Mouse (Mus musculus) gastrocnemius, postnatal 36 days (tissue): ENCODE measurements around the gene Iba57. TPM values are rescaled to one million over a fixed set of nuclear protein-coding genes. Genes with fewer than 3 reads are reported as not detected.
"Not testable (repeated sequence)": the region's sequence is repeated elsewhere in the genome, so short reads cannot be mapped to it uniquely, and the experiment has no call there.

Experiments used
- DNase-seq, 2 experiments: peaks; one replicate each; pipeline ENCODE4 v3.0.0; 2022
- intact Hi-C: fragments of 180-260 bp; cut with DNase I; formaldehyde crosslinking; loops from one replicate; pipeline ENCODE4 v1.15.1; 2025
- long read RNA-seq, 2 experiments: library from polyadenylated mRNA; stranded (forward); transcript quantifications; one replicate each; pipeline ENCODE4 v2.0.0; 2021
- total RNA-seq, 2 experiments: library from RNA; stranded (reverse); gene quantifications; 2 replicates each; pipeline ENCODE4 v1.2.3; 2021

The Iba57 gene
- 10 to 100 TPM in 1 of 2 experiments, 1 to 10 TPM in 1; 7.4 to 10.4 TPM for total RNA-seq
- long read RNA-seq, experiment 1, partial matches to known transcripts = 0 of 2 reads
- long read RNA-seq, experiment 1, other reads (novel, unspliced or antisense) = 2 of 2 reads
- long read RNA-seq, experiment 2, partial matches to known transcripts = 2 of 7 reads
- long read RNA-seq, experiment 2, other reads (novel, unspliced or antisense) = 5 of 7 reads

DNA sequence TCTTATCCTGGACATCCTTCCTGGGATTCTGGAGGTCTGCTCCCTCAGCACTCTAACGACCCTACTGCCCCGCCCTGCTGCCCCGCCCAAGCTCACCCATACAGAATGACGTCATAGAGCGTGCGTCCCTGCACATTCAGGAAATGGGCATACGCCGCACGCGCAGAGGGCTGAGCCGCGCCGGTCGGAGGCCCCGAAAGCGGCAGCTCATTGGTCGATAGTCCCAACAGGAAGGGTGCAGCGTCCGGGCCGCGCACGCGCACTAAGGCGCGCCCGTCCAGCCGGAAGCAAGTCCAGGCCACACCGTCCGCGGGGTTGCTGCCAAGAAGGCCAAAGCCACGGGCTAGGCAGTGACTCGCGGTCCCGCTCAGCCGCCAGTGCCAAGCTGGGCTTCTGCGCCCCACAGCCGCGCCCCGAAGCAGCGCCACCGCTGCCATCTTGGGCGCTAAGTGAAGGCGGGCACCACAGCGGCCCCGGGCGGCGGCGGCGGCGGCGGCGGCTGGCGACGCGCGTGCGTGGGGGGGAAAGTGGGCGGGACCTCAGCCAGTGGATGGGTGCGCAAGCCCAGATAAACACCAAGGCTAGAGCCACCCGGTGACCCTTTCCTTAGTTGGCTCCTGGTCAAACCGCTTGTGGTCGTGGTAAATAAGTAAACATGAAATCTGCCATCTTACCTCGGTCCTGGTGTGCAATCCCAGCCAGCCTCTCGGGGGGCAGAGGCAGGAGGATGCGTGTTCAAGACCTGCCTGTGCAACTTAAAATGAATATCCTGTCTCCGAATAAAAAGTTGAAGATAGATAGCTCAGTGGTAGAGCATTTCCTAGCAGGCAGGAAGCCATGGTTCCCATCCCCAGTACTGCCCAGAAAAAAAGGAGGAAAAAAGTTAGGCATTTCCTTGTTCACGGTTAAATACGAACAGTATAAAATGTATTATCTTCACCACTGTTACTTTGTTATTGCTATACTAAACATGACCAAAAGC, at the start of gene Iba57:
Iba57 (minus strand) TSS at position 485 of the 982 bp plus-strand sequence.
- intact Hi-C loops = no loop called here
- peak; percentile 96 to 97 for DNase-seq

DNA sequence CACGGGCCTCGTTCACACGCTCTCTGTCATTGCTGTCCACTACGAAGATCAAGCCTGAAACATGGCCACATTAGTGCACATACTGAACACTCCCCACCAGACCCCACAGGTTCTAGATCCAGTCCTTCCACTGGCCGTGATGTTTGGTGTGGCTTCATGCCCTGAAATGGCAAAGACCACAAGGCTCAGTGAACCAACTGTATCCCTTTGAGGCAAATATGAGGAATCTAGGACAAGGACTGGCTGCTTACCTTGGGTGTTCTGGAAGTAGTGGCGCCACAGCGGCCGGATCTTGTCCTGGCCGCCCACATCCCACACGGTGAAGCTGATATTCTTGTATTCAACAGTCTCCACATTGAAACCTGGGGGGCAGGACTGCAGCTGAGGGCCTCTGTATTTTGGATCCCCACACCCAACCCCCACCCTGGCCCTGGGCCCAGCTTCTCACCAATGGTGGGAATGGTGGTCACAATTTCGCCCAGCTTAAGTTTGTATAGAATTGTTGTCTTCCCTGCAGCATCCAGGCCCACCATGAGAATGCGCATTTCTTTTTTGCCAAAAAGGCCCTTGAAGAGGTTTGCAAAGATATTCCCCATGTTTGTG, 49.5 kb upstream of the Iba57 start:
- intact Hi-C loops = no loop called here
- no peak for DNase-seq

DNA sequence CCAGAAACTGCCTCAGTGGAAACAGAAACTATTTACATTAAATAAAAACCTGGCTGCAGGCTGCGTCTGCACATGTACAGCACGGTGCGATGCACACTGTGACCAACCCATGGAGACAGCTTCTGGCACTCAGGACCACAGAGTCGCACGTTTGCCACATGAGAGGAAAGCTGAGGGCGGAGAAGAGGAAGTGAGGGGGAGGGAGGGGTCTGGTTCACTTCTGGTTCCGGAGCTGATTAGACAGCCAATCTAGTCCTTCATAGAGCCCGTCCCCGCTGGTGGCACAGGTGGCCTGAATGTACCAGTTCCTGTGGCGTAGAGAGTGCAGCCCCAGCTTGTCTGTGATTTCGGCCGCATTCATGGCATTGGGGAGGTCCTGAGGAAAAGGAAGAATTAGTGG, 48.8 kb upstream of the Iba57 start:
- intact Hi-C loops, DNase-seq: not testable (repeated sequence)

DNA sequence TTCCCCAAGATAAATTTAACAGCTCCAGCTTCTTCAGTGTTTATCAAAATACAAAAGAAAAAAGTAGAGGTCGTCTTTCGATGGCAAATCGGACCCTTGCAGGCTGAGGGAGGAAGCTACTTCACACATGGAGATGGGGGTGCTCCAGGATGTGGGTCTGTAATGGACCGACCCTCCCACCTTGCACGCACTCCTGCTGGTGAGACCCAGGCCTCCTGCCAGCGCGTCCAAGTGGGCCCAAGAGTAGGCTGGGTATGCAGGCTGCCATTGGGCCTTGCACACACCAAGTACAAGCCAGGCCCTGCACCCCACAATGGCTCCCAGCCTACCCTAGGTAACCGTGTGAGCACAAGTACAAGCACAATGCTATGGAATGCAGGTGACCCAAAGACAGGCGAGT, 48.0 kb upstream of the Iba57 start:
- intact Hi-C loops = not testable (repeated sequence)

DNA sequence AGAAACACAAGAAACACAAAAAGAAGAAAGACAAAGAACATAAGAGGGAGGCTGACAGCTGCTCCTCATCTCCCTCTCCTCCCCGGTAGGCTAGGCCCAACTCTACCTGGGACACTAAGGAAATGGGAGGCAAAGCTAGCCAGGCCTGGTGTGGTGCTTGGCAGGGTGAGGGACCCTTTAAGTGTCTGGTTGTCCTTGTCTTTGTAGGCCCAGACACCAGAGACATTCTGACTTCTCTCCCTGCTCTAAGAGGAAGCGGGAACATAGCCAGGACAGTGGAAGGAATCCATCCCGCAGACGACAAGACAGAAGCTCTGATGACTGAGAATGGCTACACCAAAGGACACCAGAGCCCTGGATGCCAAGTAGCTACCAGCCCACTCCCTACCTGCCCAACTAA, 46.5 kb upstream of the Iba57 start:
- intact Hi-C loops = no loop called here
- no peak for DNase-seq

More for the DNA sequence above, 48.0 kb upstream of the Iba57 start:
- DNase-seq = not testable (repeated sequence)

DNA sequence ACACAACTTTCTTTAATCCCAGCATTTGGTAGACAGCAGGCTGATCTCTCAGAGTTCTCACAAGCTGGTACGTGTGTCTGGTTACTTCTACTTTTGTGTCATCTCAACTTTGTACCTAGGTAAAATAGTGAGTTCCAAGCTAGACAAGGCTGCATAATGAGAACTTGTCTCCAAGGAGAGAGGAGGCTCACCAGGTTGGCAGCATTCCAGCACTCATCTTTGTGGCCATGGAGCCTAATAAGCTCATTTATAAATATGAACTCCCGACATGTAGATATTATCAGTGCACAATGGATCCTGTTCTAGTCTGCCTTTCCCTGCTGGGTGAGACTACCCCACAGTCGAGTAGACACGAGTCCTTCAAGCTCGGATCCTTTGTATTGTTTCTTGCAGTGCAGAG, 46.0 kb upstream of the Iba57 start:
- no peak for DNase-seq
- intact Hi-C loops = no loop called here

DNA sequence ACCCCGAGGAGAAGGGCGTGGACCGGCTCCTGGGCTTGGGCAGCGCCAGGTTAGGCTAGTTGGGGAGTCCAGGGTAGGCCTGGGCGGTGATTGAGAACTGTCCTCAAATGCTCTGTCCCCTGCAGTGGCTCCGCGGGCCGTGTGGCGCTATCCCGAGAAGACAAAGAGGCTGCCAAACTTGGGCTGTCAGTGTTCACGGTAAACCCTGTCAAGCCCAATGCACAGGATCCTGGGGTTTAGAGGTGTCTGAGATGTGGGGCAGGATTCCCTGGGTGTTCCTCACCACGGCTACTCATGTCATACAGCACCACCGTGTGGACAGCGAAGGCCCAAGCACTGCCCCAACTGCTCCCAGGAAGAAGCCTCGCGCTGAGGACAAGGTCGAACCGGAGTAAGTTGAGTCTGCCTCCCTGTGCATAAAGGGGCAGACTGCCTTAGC, 45.5 kb upstream of the Iba57 start:
- intact Hi-C loops = no loop called here
- peak; percentile 42 to 45 for DNase-seq

DNA sequence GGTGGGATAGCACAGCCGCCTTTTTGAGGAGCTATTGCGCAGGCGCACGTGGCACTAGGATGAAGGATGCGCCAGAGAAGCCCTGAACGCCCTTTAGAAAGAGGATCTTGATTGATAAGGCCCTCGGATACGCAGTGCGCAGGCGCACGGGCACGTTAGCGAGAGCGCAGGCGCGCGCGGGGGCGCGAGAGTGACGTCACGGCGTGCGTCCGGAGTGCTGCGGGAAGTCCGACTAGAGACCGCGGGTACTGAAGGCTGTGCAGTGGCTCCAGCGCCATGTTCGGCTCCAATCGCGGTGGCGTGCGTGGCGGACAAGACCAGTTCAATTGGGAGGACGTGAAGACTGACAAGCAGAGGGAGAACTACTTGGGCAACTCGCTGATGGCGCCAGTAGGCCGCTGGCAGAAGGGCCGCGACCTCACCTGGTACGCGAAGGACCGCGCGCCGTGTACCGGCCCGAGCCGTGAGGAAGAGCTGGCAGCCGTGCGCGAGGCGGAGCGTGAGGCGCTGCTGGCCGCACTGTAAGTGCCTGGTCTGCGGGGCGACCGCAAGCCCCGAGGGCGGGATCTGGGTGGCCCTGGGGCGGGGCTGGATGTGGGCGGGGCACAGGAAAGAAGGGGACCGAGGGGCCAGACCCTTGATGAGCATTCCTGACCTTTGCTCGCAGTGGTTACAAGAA, 44.8 kb upstream of the Iba57 start, which contains the start of gene 2310033P09Rik:
2310033P09Rik (plus strand) TSS at position 169 of the 679 bp plus-strand sequence.
- intact Hi-C loops = no loop called here
- peak; percentile 87 to 91 for DNase-seq

DNA sequence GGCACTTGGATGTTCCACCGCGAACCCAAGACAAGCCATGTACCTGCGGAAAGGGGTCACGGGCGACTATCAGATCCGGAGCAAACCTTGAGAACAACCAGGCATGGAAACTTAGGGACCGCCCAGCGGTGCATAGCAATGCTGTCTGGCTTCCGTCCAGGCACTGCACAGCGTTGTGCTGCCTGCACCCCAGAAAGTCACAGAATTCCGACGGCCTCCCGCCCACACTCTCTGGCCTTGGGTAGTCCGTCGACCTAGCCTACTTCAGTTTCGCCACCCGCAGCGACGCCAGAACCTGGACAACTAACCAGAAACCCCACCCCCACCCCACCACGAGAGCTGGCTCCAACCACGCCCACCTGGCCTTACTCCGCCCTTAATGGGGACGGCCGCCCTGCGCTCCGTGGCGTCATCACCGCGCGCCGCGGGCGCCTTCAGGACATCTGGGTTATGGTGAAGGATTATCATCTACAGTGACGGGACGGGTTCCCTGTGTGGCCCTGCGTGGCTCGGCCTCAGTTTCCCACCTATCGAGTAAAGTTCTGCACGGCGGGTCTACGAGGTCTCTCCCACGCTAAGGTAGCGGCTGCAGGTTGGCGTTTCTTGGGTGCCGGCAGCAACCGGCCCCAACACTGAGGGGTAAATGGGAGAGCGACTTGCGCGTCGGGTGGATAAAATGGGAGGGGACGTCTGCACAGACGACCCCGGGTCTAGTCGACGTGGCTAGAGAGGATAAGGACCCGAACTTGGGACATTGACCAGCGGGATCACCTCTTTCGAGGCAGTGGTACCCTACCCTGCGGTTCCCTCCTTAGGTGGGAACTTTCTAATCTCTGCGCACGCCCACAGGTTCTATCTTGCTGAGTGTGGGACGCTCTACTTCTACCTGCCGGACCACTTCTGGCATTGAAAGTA, 38.8 kb upstream of the Iba57 start, which contains the start of gene Mrpl55:
Mrpl55 (plus strand) TSS at position 406 of the 915 bp plus-strand sequence.
- intact Hi-C loops = no loop called here
- DNase-seq = peak; percentile 88 to 90

DNA sequence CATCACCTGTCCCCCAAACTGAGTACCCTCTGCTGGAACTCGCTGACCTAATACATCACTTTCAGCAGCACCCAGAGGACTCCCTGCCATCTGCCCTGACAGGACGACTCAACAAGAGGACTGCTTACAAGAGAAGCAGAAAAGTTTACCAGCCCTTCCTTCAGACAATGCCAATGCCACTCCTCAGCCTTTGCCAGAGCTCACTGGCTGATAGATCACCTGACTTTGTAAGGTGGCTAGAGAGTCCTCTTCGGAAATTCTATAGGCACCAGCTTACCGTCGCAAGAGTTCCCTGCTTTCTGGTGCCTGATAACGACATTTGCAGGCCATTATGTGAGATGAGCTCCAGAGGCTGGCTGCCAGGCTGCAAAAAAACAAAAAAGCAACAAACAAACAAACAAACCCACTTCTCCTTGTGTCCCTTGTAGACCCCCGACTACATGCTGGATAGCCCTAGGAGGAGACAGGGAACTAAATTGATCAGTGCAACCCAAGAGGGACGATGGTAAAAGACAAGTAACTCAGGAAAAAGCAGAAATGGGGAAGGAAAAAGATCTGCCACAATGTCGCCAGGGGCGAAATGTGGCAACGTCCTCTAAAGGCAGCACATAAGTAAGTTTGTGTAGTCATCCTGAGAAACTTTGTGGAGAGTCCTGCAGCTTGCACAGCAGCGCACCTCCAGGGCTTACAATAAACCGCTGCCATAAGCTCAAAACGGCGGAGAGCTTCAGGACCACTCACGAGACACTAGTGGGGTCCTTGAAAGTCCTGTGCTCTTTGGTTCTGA, 37.9 kb upstream of the Iba57 start:
- intact Hi-C loops = no loop called here
- no peak for DNase-seq

DNA sequence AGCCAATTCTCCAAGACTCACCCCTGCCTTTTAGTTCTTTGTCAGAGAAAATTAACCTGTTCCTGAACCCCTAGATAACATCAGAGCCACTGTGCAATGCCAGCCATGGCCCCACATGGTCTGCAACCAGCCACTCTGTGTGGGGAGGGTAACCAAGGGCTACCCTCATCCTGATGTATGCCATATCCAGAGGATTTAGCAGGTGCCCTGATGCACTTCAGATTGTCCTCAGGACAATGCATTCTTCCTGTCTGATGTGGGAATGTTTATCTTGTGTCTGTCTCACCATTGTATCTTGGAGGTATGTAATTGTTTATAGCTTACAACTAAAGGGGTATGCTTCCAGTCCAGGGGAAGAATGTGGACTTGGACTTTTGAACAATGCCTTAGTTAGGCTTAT, 32.7 kb upstream of the Iba57 start:
- intact Hi-C loops = no loop called here
- DNase-seq = no peak

DNA sequence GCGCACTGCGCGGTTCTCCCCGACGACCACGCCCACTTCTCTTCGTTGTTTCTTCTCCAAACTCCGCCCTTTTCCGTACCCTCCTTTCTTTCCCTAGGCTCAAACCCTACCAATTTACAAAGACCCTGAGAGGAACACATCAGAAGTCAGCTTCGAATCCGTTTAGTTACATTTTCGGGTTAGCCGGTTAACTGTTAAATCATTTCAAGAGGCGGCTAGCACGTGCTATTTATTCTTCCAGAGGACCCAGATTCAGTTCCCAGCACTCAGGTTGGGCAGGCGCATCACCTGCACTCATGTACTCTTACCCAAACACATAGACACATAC, 28.5 kb upstream of the Iba57 start, which contains the start of gene Guk1:
Guk1 (minus strand) TSS at position 154 of the 328 bp plus-strand sequence.
- intact Hi-C loops = no loop called here
- no peak for DNase-seq

DNA sequence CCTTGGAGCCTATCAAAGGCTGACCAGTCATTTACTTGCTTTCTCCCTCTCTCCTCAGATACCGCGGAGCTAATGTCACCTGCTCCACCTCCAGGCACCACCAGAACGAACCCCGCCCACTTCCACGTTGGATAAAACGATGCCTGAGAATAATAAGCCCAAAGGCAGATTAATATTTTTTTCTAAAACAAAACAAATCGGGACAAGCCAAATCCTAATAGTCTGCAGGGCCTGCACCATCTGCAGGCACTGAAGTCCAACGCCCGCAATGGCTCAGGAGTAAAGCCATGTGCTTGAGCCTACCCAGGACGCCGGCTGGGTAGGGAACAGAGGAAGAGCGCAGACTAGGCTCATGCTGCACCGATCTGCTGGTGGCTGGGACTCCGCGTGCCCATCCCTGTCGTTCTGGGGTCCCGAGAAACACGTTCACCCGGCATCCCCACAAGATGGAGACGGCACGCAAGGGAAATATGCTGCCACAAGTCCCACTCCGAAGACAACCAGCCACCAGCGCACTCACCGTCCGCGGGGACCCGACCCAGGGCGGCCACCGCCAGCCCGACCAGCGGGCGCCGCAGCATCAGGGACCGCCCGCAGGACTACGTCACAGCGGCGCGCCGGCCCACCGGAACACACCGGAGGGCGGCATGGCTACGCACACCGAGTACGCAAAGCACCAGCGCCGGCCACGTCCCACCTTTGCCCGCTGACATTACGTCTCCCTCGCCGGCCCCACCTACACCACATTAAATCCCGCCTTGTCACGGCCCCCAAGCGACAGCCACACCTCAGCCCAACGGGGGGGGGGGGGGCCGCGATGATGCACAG, 27.9 kb upstream of the Iba57 start:
- DNase-seq = peak; percentile 81 to 83
- intact Hi-C loops = no loop called here

DNA sequence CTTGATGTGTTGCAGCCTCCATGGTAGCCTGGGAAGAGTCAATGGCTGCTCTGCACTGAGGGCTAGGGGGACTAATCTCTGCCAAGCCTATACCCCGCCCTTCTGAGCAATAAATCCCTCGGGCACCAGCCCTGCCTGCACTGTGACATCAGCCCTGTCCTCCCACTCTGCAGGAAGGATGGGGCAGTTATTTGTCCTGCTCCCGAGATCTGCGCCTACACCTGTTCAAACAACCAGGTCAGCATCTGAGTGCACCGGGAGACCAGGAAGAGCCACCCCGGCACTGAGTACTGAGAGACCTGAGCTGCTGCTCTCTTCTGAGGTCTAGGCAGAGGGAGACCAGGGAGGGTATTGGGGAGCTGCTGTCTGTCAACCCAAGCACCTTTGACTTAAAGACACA, 24.2 kb upstream of the Iba57 start:
- no peak for DNase-seq
- intact Hi-C loops = loop anchor here (5.0 kb wide), 1 partner anchor 35 kb away; no protein-coding TSS in a partner anchor

DNA sequence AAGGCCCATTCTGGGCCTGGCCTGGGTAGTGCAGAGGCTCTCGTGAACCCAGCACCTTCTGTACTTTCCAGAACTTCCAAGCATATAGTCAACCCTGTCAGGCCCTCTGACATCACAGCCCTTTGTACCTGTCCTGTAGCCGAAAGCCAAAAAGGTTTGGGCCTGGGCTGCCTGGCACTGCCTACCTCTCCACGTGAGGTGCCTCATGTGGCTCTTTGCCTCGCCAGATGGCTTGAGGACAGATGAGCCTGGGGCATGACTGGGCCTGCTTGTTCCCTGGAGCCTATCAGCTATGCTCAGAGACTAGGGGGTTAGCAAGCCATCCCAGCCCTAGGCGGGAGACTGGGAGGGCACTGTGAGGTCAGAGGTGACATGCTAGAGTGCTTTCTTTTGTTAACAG, 22.0 kb upstream of the Iba57 start:
- no peak for DNase-seq
- intact Hi-C loops = loop anchor here (5.0 kb wide), 1 partner anchor 33 kb away; no protein-coding TSS in a partner anchor

DNA sequence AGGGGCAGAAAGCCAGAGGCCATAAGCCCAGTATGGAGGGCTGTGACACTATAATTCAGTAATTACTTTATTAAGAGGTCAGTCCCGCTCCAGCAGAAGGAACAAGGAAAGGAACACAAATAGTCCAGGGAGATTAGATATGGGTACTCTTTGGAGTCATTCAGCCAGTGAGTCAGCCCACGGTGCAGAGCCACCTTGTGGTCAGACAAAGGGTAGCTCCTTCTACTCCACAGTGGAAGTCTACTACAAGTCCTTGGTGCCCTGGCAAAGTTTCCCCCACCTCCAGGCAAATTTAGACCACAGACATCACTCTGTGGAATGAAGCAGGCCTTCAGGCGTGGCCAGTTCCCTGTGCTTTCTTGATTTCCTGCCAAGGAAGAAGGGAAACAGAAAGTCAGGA, 20.3 kb upstream of the Iba57 start:
- peak; percentile 54 to 65 for DNase-seq
- intact Hi-C loops = no loop called here

DNA sequence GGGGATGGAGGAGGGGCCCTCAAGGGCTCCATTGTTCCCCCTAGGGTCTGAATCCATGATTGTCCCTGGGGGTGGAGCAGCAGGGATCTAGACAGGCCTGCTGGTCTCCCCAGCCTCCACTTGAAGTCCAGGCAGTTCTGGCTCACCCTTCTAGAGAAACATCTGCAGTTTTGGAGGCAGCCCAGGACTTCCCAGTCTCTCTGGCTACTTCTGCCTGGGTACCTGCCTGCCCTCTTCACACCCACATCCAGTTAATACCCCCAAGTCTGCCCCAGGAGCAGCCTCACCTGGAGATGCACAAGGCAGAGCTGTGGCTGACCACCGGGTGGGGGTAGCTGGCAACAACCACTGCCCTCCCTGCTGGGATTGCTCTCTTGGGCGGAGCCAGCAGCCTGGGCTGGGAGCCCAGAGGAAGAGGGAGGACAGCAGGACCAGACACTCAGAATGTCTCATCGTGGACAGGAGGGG, 19.4 kb upstream of the Iba57 start, which contains the start of gene Gjc2:
Gjc2 (minus strand) TSS at position 350 of the 468 bp plus-strand sequence.
- intact Hi-C loops = no loop called here
- peak; percentile 58 to 68 for DNase-seq
